8 mouse cellular contexts compared by ENCODE assay signal in genomic region chr4:53624816-53625215, GRCm38 (mm10). TPM values are rescaled to one million over a fixed set of nuclear protein-coding genes. Genes with fewer than 3 reads are reported as not detected.
DNase-seq lines count a peak whose midpoint lies in the region; ATAC-seq lines count a peak whose summit lies in the region.

No protein-coding gene starts in this region.

- no peak for DNase-seq in heart, postnatal 25 days (ENCODE audit: low spot score)
- peak; percentile 45 for DNase-seq in right cerebral cortex, postnatal 4 days
- DNase-seq in right cerebral cortex, postnatal 36 days (ENCODE audit: low spot score in 2 of 2): no peak
- DNase-seq in kidney, postnatal 14 days: peak; percentile 69
- DNase-seq in c-Kit-positive CD71-positive TER-119-positive erythroid progenitor cells, embryonic 14.5 days (ENCODE audit: low spot score): no peak

- intact Hi-C loops in heart, postnatal 25 days (cut with DNase I): no loop called here

- H3K4me2 ChIP-seq in heart, embryonic 13.5 days: no peak overlapping the region
- H3K4me2 ChIP-seq in neural tube, embryonic 15.5 days: no peak overlapping the region

- peaks cover 9% of the 10 kb centered on the region for H3K4me1 ChIP-seq in heart, embryonic 13.5 days
- peaks cover 5% of the 10 kb centered on the region; the same call in 1 of the 2 replicates for H3K4me1 ChIP-seq in neural tube, embryonic 15.5 days

- 56% methylated on average over 4 of the region's 4 CpGs for WGBS in heart, embryonic 13.5 days
- WGBS in neural tube, embryonic 15.5 days: 26% methylated on average over 4 of the region's 4 CpGs

- 0 out of 2 replicates have a peak, but pooled peaks cover 5% of the 10 kb centered on the region for H3K27me3 ChIP-seq in heart, embryonic 13.5 days (replicated peaks)
- 0 out of 2 replicates have a peak, but pooled peaks cover 5% of the 10 kb centered on the region for H3K27me3 ChIP-seq in neural tube, embryonic 15.5 days (replicated peaks)

- H3K9ac ChIP-seq in heart, embryonic 13.5 days: 0 out of 2 replicates have a peak overlapping the region, but pooled peaks have one; percentile 5
- H3K9ac ChIP-seq in neural tube, embryonic 15.5 days (replicated peaks): no peak overlapping the region

- no peak overlapping the region for H3K4me3 ChIP-seq in heart, embryonic 13.5 days
- H3K4me3 ChIP-seq in neural tube, embryonic 15.5 days (replicated peaks): no peak overlapping the region

- 0 out of 2 replicates have a peak overlapping the region, but pooled peaks have one; percentile 5 for H3K27ac ChIP-seq in heart, embryonic 13.5 days (replicated peaks)
- no peak overlapping the region for H3K27ac ChIP-seq in neural tube, embryonic 15.5 days (replicated peaks)

- no peak for ATAC-seq in heart, embryonic 13.5 days (ENCODE audit: extremely low read depth, insufficient number of reproducible peaks, low FRiP score, low TSS enrichment)
- peak; percentile 48; the same call in 1 of the 2 replicates for ATAC-seq in neural tube, embryonic 15.5 days (ENCODE audit: low FRiP score)
- ATAC-seq in granulocyte monocyte progenitor cell, adult 5-6 weeks (replicated peaks; ENCODE audit: poor library complexity, severe bottlenecking): no peak

- H3K36me3 ChIP-seq in heart, embryonic 13.5 days: no peaks in the 10 kb centered on the region
- no peaks in the 10 kb centered on the region for H3K36me3 ChIP-seq in neural tube, embryonic 15.5 days

- H3K9me3 ChIP-seq in heart, embryonic 13.5 days: no peaks in the 10 kb centered on the region
- H3K9me3 ChIP-seq in neural tube, embryonic 15.5 days (replicated peaks): no peaks in the 10 kb centered on the region

RNA-seq across cellular contexts. Expression of gene Fsd1l, which starts 6.5 kb away (rescaled TPM):
- 7.9 and 9.8 TPM in 2 replicates for polyA plus RNA-seq in heart, embryonic 13.5 days (2015; fragmentation: Nextera tagmentation; extraction: Ambion mirVana)
- total RNA-seq in heart, postnatal 25 days (2021): 10 to 100 TPM; 46.3 to 46.8 TPM
- 23.9 and 34.0 TPM in 2 replicates for polyA plus RNA-seq in neural tube, embryonic 15.5 days (2015; fragmentation: Nextera tagmentation; extraction: Ambion mirVana)
- total RNA-seq in granulocyte monocyte progenitor cell, adult 5-6 weeks (2014; fragmentation: Nextera tagmentation): 7.6 and 8.7 TPM in 2 replicates
- total RNA-seq in granulocyte monocyte progenitor cell, adult 5-6 weeks (2017): 2.5 and 4.1 TPM in 2 replicates

Comparison
In these comparisons a context has a peak if more than half of its experiments do, and no peak if none do; other contexts are left out.
1. DNase-seq: peak in right cerebral cortex, postnatal 4 days (single experiment) and kidney, postnatal 14 days (single experiment); none in heart, postnatal 25 days (single experiment), right cerebral cortex, postnatal 36 days (0 of 2) and c-Kit-positive CD71-positive TER-119-positive erythroid progenitor cells, embryonic 14.5 days (single experiment).
2. RNA of gene Fsd1l, which starts 6.5 kb away (total RNA-seq): 46.3 to 46.8 TPM in heart, postnatal 25 days; 2.5 to 8.7 TPM in granulocyte monocyte progenitor cell, adult 5-6 weeks; every median in the first group is over 4 times any median in the second.